Mouse (Mus musculus) B cell, adult 67 days (primary cell): ENCODE results near the gene 1700012A03Rik. TPM values are rescaled to one million over a fixed set of nuclear protein-coding genes. Genes with fewer than 3 reads are reported as not detected.

Experiments used
- total RNA-seq, 2 experiments: library from RNA; stranded (reverse); gene quantifications; 4 replicates each; pipeline ENCODE4 v1.2.4; 2023

The 1700012A03Rik gene
- total RNA-seq = not detected

GRCm38 (mm10) chr6:32049951-32050345, at the start of gene 1700012A03Rik:
TSS of gene 1700012A03Rik (plus strand) at chr6:32050246.

